Mouse (Mus musculus) gastrocnemius, adult 18-20 months (tissue): ENCODE measurements around the gene Pnpla2. TPM values are rescaled to one million over a fixed set of nuclear protein-coding genes. Genes with fewer than 3 reads are reported as not detected.

Experiments used
- total RNA-seq, 2 experiments: library from RNA; stranded (reverse); gene quantifications; 2 replicates each; pipeline ENCODE4 v1.2.3; 2021

Gene Pnpla2
- total RNA-seq, 2 experiments from 2014 or later = 288 to 309 TPM

Other genes starting within 250 kb of the Pnpla2 start
- not detected for gene Lmntd2, start 241.1 kb upstream of the Pnpla2 start, total RNA-seq
- gene Rassf7, start 239.3 kb upstream of the Pnpla2 start, total RNA-seq = under 1 TPM; 0.24 to 0.48 TPM
- gene Phrf1, start 226.4 kb upstream of the Pnpla2 start, total RNA-seq = 10 to 100 TPM; 19.5 to 24.8 TPM
- 1 to 10 TPM in 1 of 2 experiments, under 1 TPM in 1; 0.25 to 1.4 TPM for gene Irf7, start 188.7 kb upstream of the Pnpla2 start, total RNA-seq
- not detected for gene Cdhr5, start 178.4 kb upstream of the Pnpla2 start, total RNA-seq
- not detected for gene Sct, start 176.1 kb upstream of the Pnpla2 start, total RNA-seq
- gene Drd4, start 163.2 kb upstream of the Pnpla2 start, total RNA-seq = not detected
- gene Deaf1, start 127.5 kb upstream of the Pnpla2 start, total RNA-seq = 10 to 100 TPM in 1 of 2 experiments, 1 to 10 TPM in 1; 8.9 to 13.2 TPM
- 10 to 100 TPM; 13.7 to 13.9 TPM for gene Tmem80, start 127.5 kb upstream of the Pnpla2 start, total RNA-seq
- 1 to 10 TPM; 1.1 to 2.3 TPM for gene Eps8l2, start 116.3 kb upstream of the Pnpla2 start, total RNA-seq
- 10 to 100 TPM; 84.5 to 85.6 TPM for gene Taldo1, start 63.0 kb upstream of the Pnpla2 start, total RNA-seq
- gene Gatd1, start 41.1 kb upstream of the Pnpla2 start, total RNA-seq = 1 to 10 TPM; 6.6 to 7.5 TPM
- gene Cend1, start 25.7 kb upstream of the Pnpla2 start, total RNA-seq = under 1 TPM; 0.39 to 0.47 TPM
- gene Slc25a22, start 17.3 kb upstream of the Pnpla2 start, total RNA-seq = 10 to 100 TPM; 18.2 to 21.3 TPM
- under 1 TPM; 0.09 to 0.14 TPM for gene Pidd1, start 11.2 kb upstream of the Pnpla2 start, total RNA-seq
- 100 to 1,000 TPM; 526 to 630 TPM for gene Rplp2, start 7.8 kb upstream of the Pnpla2 start, total RNA-seq
- gene Cracr2b, start 5.9 kb downstream of the Pnpla2 start, total RNA-seq = 1 to 10 TPM; 7.2 to 8.9 TPM
- 10 to 100 TPM; 82.6 to 90.7 TPM for gene Cd151, start 12.2 kb downstream of the Pnpla2 start, total RNA-seq
- gene Polr2l, start 19.9 kb downstream of the Pnpla2 start, total RNA-seq = 10 to 100 TPM; 62.0 to 64.3 TPM
- gene Tspan4, start 20.0 kb downstream of the Pnpla2 start, total RNA-seq = 1 to 10 TPM; 6.6 to 7.1 TPM
- gene Chid1, start 84.7 kb downstream of the Pnpla2 start, total RNA-seq = 10 to 100 TPM; 11.2 to 13.1 TPM
- 10 to 100 TPM; 51.7 to 56.6 TPM for gene Ap2a2, start 107.0 kb downstream of the Pnpla2 start, total RNA-seq
- not detected for gene Muc6, start 200.1 kb downstream of the Pnpla2 start, total RNA-seq
- not detected for gene Muc2, start 235.1 kb downstream of the Pnpla2 start, total RNA-seq